Mouse (Mus musculus) CH12F3 (cell line): Measurements from ENCODE around the gene Ubl4b.

Experiments
- in situ Hi-C: fragments of 300-500 bp; cut with MboI; formaldehyde crosslinking; loops from 2 replicates; pipeline ENCODE4 v1.14.3; 2020; ENCODE audit warnings: low sequenced_read_pairs

Ubl4b gene

GRCm38 (mm10) chr3:107524547-107524946, 30.3 kb downstream of the Ubl4b start:
- in situ Hi-C loops = no loop called here

- in situ Hi-C loops = no loop called here
Observed at GRCm38 (mm10) chr3:107520931-107521330, 33.9 kb downstream of the Ubl4b start.

GRCm38 (mm10) chr3:107517631-107518108, 37.2 kb downstream of the Ubl4b start, which contains the start of gene Slc6a17:
Gene Slc6a17, minus strand, starts transcription at chr3:107518018.
- in situ Hi-C loops = no loop called here

GRCm38 (mm10) chr3:107516776-107517630, 37.9 kb downstream of the Ubl4b start:
- in situ Hi-C loops = no loop called here

- in situ Hi-C loops = no loop called here
Observed at GRCm38 (mm10) chr3:107515989-107516388, 38.9 kb downstream of the Ubl4b start.

GRCm38 (mm10) chr3:107511416-107511815, 43.5 kb downstream of the Ubl4b start:
- in situ Hi-C loops = no loop called here

- in situ Hi-C loops = no loop called here
Observed at GRCm38 (mm10) chr3:107508696-107509095, 46.2 kb downstream of the Ubl4b start.

- in situ Hi-C loops = no loop called here
Observed at GRCm38 (mm10) chr3:107507966-107508365, 46.9 kb downstream of the Ubl4b start.

GRCm38 (mm10) chr3:107506531-107506930, 48.3 kb downstream of the Ubl4b start:
- in situ Hi-C loops = no loop called here

- in situ Hi-C loops = no loop called here
Observed at GRCm38 (mm10) chr3:107505464-107506367, 49.2 kb downstream of the Ubl4b start.

- in situ Hi-C loops = no loop called here
Observed at GRCm38 (mm10) chr3:107504542-107504941, 50.3 kb downstream of the Ubl4b start.

- in situ Hi-C loops = no loop called here
Observed at GRCm38 (mm10) chr3:107503716-107504115, 51.2 kb downstream of the Ubl4b start.
